Mouse (Mus musculus): ENCODE measurements at regions not wholly inside any gene's neighbourhood (a gene's known extent, or its start where the extent isn't known, plus 50 kb on each side); places are given as distances from the start of the nearest gene placed in this dataset.

DNA sequence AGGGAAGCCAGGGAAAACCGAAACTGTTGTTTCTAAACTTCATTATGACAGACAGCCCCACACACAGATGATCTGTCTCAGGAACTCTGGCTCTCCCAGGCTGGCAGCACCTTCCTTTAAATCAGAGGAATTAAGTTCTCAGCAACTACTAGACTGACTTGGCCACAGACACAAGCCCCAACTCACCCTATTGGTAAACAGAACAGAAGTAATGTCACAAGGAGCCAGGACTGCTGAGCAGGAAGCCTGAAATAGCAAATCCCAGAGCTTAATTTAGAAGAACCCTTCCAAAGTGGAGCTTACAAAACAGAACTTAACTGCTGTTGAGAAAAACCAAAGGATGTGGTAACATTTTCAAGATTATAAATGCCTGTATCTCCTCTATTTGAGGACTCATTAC, 174.8 kb downstream of the Nfkbiz start:
- intact Hi-C loops (cut with DNase I) = no loop called here

DNA sequence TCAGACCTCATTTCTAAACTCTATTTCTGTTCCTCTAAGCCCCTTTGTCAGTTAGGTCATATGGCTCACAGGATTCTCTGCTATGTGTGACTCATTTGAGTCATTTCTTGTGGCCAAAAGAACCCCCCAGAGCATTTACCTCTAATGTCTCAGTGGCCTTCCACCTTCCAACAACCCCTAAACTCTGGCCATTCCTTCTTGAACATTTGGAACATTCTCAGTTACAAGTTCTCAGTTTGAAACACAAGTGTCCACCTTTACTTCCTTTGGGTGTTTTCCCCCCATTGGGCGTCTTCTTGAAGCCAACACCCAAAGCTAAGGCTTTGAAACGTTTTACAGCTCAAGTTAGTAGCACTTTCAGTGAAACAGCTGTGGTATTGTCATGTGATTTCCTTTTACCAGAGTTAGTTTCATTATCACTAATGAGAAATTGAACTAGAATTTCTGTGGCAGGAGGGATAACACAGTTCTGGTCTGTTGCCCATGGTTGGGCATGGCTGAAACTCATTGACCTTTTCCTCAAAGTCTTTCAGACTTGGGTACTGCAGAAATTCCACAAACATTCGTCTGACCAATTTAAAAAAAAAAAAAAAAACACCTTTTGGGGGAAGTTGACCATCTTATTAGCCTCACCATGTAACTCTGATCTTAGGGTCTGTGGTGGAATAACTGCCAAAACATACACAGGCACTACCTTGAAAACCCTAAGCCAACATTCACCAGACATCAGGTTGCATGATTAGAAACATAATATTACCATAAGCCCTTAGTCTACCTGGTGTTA, 201.8 kb downstream of the Nfkbiz start:
- intact Hi-C loops (cut with DNase I) = no loop called here

DNA sequence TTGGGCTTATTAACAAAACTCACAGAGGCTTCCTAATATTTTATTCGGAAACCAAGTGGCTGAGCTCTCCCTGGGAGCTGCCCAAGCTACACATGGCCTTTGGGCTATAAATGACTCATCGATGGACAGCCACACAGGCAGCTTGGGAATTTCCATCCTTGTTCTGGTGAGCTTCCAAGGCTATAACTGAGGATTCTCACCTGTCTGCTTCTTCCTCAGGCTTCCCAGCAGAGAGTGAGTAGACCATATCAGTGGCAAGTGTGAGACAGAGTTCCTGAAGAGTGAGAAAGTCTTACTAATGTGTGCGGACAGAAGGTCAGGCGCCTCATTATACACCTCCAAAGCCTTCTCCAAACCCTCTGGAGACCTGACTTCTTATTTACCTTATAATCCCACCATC, 202.5 kb downstream of the Nfkbiz start:
- intact Hi-C loops (cut with DNase I) = no loop called here

DNA sequence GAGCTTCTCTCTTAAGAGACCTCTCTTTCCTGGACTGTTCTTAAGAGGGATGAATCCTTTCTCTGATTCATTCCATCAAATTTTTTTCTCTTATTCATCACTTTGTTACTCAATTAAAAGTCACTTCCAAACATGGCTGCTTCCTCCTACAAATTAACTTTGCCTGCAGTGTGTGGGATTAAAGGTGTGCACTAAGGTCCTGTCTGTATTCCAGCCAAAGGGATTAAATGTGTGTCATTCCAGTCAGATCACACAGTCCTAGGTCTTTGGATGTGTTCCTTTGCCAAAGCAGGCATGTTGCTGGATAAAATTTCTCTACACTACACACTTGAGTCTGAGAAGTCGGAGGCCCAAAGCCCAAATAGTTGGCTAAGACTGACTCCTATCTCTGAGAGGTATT, 204.0 kb downstream of the Nfkbiz start:
- intact Hi-C loops (cut with DNase I) = no loop called here

DNA sequence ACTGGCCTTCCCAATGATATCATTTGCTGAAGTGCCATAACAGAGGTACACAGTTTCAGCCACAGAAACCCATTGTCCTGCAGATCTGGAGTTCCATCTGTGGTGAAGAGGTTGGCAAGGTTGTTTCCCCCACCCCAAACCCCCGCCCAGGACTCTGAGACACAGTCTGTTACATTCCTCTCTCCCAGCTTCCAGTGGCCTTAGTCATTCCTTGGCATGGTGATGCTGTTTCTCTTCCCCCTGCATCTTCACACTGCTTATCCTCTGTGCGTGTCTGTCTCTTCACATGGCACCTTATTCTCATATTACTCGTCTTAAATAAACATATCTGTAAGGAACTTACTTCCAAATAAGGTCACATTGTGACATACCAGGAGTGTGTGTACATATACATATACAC, 206.5 kb downstream of the Nfkbiz start:
- intact Hi-C loops (cut with DNase I) = no loop called here

DNA sequence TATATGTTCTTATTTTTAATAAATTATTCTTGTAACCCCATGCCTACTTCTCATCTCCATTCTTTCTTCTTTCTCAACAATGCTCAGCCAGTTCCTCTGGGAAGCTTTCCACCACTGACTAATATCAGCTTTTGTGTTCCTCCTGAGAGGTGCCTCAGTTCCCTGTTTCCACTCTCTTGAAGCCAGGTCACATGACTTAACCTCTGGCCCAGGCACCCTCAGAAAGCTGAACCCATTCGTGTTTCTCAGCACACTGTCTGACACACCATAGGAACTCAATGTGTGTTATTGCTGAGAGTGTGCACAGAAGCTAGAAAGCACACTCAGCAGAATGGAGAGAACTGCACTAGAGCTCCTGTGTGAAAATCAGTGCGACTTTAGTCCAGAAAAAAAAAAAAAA, 207.1 kb downstream of the Nfkbiz start:
- intact Hi-C loops (cut with DNase I) = no loop called here

DNA sequence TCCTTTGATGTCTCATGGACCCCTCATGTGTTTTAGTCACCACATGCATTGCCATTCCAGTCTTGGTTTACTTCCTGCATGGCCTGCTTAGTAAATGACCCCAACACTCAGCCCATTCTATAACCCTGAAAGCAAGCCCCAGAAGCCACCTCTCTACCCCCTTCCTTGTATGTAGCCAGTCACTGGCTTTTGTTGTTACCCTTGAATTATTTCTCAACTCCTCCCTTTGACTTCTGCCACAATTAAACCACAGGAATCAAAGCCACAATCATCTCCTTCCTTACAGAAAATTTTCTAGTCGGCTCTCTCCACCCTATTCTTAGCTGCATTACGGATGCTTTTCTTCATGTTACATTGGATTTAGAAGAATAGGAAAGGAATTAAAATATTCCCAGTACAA, 207.7 kb downstream of the Nfkbiz start:
- intact Hi-C loops (cut with DNase I) = no loop called here

DNA sequence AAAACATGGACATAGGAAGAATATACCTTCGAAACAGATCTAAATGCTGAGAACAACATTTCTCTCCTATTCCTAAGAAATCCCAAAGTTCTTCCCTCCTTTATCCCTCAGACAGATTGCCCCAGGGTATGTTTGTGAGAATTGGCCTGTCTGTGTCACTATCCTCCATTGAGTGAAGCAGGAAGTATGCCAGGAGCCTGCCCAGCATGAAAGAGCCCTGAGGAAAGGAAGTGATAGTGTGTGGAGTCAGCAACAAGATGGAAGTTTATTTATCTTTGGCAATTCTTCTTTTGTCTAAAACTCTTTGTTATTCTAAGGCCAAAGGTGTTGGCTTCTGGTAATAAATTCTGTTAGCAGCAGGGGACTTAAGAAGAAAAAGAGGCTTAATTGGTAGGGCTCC, 211.2 kb downstream of the Nfkbiz start:
- intact Hi-C loops (cut with DNase I) = no loop called here

DNA sequence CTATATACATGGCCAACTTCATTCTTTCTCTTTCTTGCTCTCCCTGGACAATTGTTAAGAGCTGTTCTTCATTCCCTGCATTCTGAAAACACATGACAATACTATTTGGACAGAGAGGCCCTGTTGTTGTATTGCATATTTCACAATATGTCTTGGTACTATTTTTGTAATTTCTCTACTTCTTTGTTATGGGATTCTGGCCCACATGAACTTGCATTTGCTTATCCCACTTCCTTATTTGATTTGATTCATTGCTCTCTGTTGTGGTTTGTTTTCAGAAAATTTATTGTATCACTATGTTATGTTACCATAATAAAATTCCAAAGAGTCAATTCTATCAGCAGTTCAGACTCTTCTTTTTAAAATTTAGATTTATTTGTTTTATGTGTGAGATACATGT, 215.3 kb downstream of the Nfkbiz start:
- intact Hi-C loops (cut with DNase I) = no loop called here

DNA sequence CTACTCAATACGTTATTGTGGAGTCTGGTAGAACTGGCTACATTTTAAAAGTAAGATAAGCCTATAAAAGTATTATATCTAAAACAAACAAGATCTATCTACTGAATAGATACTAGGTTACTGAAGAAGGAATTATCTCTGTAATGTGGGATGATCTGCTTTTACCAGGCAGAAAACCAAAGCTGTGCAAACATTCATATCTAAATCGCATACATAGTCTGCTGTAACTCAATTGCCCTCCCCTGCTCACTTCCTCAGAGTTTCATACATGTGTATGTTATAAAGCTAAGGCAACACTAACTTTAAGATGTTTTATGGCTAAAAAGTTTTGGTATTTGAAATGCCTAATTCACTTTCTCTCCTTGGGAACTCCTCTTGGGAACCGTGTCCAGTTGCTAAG, 219.0 kb downstream of the Nfkbiz start:
- intact Hi-C loops (cut with DNase I) = no loop called here

DNA sequence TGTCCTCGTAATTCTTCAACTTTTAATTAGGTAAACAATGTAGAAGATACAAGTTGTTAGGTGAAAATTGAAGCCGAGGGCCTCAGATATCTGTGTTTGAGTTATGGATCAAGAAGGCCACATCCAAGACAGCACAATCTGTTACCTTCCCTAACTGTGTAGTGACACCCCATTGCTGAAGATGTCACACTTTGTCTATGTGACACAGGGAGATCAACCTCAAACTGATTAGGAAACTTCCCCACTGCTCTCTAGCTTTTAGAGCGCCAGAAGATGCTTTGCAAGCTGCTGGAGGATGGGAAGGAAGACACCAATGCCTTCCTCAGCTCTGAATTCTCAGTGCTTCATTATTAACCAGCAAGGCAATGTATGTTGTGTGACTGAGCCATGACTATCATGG, 220.7 kb downstream of the Nfkbiz start:
- intact Hi-C loops (cut with DNase I) = no loop called here

DNA sequence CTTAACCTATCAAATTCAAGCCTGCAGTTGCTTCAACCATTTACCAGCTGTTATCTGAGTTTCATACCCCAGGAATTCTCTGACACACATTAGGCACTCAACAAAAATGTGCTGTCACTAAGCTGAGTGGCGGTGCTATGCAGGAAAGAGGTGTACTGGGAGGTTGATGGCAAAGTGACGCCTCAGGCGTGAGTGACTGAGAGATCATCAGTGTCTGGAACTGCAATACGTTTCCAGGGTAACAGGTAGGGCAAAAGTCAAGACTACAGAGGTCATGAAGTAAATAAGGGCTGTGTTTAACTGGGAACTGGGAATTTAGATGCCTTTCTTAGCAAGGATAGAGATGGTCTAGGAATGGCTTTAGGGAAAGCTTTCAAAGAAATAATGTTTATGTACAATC, 221.2 kb downstream of the Nfkbiz start:
- intact Hi-C loops (cut with DNase I) = no loop called here

DNA sequence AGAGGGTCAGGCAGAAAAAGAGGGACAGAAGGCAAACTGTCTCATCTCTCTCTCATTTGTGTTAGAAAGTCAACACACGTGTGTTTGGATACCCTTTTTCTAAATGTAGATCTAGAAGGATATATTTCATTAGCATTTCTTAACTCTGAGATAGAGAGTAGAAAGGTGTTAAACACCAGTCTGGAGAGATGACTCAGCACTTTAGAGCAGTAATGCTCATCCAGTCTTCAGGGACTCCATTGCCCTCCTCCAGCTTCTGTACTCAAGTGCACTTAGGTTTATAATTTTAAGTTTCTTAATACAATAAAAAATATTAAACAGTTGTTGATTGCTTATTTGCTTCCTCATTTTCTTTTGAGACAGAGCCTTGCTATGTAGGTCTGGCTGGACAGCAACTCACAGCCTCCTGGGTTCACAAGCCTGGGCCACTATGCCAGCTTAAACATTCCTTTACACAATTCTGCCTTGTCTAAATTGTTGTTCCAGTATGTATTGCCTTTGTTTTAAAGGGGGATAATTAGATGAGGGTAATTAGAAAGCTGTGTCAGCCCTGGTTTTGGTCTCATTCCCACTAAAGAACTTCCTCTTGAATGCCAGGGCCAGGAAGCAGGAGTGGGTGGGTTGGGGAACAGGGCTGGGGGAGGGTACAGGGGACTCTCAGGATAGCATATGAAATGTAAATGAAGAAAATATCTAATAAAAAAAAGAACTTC, 222.1 kb downstream of the Nfkbiz start:
- intact Hi-C loops (cut with DNase I) = no loop called here

DNA sequence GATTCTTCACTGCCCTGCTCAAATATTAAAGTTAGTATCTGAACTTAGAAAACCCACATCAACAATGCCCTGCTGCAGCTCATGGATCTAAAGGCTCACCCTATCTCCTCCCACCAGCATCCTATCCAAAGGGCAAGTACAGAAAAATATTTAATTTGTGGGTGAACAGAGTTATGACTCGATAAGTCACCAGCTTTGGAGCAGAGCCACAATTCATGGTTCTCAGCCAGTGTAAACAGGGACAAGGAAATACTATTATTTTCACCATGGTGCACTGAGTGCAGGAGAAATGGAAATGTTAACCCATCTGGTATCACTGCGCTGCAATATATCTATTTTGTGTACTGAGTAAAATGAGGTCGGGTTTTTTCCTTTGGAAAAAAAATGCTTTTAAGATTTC, 225.8 kb downstream of the Nfkbiz start:
- intact Hi-C loops (cut with DNase I) = no loop called here

DNA sequence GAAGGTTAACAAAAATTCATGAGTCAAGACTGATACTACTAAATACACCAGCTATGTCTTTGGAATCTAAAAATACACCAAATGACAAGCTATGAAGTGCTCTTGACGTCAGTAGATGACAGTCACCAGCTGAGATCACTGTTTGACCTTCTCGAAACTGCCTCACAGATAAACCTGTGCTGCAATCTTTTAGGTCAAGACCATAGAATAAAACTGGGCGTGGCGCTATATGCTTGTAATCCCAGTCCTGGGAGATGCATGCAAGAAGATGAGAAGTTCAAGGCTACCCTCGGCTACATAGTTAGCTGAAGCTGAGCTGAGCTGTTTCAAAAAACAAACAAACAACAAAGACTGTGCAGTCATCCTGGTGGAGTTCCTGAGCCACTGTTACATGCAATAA, 226.7 kb downstream of the Nfkbiz start:
- intact Hi-C loops (cut with DNase I) = no loop called here

DNA sequence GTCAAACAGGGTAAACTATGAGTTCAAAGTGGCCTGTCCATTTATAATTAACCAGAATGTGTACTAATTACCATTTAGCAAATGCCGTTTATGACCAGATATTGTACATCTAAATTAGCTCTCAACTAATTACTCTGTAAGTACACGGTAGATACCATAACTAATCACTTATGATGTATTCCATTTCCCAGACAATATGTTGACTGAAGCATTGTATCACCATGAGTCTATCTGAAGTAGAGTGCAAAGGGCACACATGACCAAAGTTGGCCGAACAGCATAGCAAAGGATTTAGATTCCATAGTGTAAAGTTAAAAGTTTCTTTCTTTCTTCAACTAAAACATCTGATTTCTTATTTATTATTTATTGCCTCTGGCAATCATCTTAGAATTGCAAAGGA, 227.5 kb downstream of the Nfkbiz start:
- intact Hi-C loops (cut with DNase I) = no loop called here

DNA sequence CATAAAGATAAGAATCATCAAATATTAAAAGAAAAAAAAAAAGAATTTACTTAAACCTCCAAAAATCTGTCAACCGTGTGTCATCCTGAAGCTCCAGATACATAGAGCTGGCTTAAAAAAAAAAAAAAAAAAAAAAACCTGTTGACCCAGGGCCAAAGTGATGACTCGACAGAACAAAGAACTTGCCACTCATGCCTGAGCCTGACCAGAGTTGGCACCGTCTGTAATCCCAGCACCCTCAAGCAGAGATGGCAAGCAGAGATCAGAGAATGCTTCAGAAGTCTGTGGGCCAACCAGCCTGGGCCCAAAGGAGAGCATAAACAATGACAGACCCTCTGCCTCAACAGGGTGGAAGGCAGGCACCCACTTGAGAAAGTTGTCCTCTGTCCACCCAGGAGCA, 230.3 kb downstream of the Nfkbiz start:
- intact Hi-C loops (cut with DNase I) = no loop called here

DNA sequence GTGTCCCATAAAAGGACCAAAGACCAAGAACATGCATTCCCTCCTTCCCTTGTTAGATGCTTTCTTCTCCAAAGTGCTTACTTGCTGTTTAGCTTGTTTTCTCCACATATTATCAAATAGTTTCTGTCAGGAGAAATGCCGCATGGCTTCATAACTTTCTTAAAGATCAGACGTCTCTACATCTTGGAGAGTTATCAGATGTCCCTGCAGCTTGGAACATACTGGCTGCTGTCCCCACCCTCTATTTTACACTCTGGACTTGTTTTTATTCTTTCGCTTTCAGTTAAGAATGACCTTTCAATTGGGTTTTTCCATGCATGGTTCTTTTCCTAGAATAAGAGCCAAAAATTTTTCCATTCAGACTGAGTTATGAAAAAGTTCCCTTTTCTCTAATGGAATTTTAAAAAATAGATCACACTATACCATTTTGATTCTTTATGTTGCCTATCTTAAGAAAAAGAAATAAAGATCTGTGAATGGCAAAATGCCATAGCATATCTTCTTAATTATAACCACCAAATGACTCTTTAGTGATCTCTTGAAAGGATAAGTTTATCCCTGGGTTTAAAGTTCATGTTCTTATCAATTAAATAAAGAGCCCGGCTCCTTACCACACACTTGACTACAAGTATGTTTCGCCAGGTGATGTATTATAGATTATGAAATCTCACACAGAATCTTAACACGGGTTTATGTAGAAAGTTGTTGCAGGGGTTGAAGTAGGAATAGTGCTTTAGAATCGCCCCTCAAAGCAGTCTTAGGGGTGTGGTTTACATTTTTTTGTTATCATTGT, 232.1 kb downstream of the Nfkbiz start:
- intact Hi-C loops (cut with DNase I) = no loop called here

DNA sequence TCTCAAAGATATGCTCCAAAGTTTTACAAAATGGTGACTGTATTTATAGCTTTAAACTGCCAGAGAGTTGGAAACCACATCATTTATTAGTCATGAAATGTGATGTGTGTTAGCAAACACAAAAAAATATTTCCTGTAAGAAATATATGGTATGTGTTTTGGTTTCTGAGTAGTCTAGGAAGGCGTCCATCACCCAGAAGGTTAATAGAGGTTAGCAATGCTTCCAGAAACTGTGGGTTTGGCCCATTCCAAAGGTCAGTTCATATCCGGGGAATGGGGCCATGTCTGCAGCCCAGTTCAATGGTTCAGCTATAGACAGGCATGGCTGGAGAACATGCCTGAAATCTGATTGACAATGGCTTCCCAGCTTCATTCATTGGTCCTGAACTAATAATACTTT, 235.1 kb downstream of the Nfkbiz start:
- intact Hi-C loops (cut with DNase I) = no loop called here

DNA sequence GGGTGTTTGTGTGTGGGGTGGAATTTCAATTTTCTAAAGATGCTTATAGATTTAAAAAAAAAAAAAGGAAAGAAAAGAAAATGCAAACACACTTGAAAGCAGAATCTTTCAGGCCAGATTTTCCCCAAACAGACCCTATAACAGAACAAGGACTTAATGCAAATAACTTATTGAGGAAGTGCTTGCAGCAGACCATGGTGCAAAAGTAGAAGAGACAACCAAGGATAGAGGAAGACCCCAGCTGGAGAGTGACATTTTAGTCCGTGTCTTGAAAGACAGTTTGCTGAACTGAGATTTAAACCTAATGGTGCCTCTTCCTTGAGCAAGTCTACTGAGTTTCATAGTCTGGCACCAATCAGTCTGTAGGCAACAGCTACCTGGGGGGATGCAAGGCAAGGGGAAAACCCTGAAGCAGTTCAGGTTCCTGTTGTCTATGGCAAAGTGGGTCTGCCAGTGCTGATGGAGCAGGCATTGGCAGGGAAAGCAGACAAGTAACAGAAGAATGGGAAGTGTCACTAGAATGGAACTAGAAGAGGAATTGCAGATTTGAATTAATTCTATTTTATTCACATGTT, 249.2 kb downstream of the Nfkbiz start:
- intact Hi-C loops (cut with DNase I) = no loop called here

DNA sequence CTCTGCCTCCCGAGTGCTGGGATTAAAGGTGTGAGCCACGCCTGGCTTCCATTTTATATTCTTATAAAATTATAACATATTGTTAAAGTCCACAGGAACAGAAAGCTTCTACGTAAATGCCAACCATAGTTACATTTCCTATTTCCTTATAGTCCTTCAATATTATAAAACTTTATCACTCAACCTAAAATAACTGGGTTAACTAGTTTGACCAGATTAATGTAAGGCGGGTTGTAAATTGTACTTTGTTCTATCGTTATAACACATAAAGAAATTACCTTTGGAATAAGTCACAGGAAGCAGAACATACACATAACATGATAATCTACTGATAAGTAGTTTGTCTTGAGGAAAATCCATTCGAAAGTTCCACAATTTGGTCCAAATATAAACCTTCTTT, 251.6 kb downstream of the Nfkbiz start:
- intact Hi-C loops (cut with DNase I) = no loop called here

DNA sequence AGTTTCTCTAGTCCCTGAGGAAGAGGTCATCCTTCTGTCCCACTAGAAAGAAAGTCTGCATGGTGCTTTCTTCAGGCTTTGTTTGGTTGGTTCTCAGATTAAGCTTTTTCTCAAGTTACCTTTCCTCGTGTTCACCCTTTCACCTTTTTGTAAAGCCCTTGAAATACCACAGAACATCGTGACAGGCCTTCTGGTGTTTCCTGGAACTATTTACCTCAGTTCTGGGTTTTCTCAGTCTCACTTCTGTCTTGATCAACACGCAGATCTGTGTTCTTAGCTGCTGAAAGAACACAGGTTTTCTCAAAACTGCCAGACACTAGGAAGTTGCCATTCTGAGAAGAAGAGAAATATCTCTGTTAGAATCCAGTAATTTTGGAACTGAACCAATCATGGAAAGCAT, 255.8 kb downstream of the Nfkbiz start:
- intact Hi-C loops (cut with DNase I) = no loop called here

All from adrenal gland (tissue).